Mouse (Mus musculus): ENCODE results near the gene Msl3.

DNA sequence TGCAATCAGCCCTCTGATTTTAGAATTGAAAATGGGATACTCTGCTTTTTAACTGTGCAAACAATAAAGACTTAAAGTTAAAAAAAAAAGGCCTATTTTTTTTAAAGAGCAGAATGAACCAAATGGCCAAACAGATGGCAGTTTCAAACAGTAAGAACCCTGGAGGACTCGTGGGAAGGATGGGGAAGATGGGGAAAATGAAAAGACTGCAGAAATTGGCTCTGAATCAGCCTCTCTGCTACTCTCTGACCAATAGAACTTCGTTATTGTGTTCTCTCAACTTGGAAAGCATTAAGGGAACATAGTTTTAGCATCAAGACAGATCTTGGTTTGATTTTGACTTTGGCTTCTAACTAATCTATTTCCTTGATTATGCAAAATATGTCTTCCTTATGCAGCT is 24.4 kb downstream of the Msl3 start:
- TF ChIP-seq ZC3H11A (IDR thresholded peaks at IDR 0.05; ENCODE audit: borderline replicate concordance, low read depth, low read length) (no peak), HCFC1 (IDR thresholded peaks at IDR 0.05; ENCODE audit: borderline replicate concordance, insufficient read depth, low read length) (no peak), MAFK (IDR thresholded peaks at IDR 0.05; ENCODE audit: insufficient read depth, low read depth, low read length) (no peak), CHD2 (IDR thresholded peaks at IDR 0.05; ENCODE audit: low read depth, low read length) (no peak)
